Mouse (Mus musculus): Measurements from ENCODE around the gene Amn.

DNA sequence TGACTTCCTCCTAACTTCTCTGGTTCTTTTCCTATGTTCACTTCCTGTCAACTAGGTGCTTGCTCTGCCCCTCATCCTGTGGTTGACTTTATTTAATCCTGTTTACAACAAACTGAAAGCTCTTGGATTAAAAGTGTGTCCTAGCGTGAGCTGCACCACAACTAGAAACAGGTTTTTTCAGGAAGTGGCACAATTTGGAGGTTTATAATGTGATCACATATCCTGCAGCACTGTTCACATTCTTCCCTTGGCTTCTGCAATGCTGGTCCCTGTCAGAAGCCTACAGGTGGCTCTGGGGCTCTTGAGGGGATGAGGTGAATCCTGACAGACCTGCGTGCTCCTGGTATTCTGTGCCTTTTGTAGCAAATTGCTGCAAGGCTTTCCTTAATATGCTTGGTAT lies 40.1 kb upstream of the Amn start:
- TF ChIP-seq CTCF (IDR thresholded peaks at IDR 0.05; ENCODE audit: low read depth, low read length): no peak
- no peak for TF ChIP-seq POLR2AphosphoS5 (IDR thresholded peaks at IDR 0.05; ENCODE audit: insufficient replicate concordance, low read depth, low read length)
- no peak for TF ChIP-seq GATA2 (IDR thresholded peaks at IDR 0.05; ENCODE audit: borderline replicate concordance, low read depth, low read length)
